Mouse (Mus musculus) bone marrow, adult 2 months (tissue): Measurements from ENCODE around the gene Rplp0.

ENCODE experiments used
- CTCF ChIP-seq: fragments of 200-500 bp; IDR thresholded peaks from 2 replicates; pipeline ENCODE4 v1.5.1; 2011; ENCODE audit warnings: low read length, control low read depth; ENCODE audit not compliant: control insufficient read depth, insufficient read depth
- POLR2A ChIP-seq: fragments of 200-500 bp; IDR thresholded peaks from 2 replicates; pipeline ENCODE4 v1.6.1; 2011; ENCODE audit warnings: low read depth, mild to moderate bottlenecking, control low read depth, low read length, borderline replicate concordance; ENCODE audit not compliant: control insufficient read depth

DNA sequence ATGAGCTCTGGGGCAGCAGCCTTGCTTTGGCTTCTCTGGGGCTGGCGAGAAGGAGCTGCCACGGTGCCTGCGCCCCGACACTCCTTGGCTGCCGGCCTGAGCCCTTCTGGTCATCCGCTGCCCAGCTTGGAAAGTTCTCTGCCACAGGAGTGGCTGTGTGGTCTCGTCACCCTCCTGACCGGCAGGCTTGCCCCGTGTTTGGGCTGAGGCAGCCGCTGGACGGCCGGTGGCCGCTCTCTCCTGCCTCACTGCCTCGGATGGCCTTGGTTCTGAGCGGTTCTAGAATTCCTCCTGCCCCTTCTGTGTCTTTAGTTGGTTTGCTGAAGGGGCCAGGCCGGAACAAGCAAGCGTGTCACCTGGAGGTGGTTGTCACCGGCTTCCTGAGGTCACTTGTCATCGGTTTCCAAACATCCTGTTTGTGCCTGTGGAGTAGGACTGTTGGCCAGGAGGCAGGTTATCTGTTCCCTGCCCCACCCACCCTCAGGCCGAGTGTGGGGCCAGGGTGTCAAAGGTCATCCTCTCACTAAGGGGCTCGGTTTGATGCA is 38.9 kb upstream of the Rplp0 start:
- TF ChIP-seq CTCF: no peak
- no peak for TF ChIP-seq POLR2A
